Mouse (Mus musculus): Measurements from ENCODE around the gene Fam149a. TPM values are rescaled to one million over a fixed set of nuclear protein-coding genes. Genes with fewer than 3 reads are reported as not detected.
"Not testable (repeated sequence)": the region's sequence is repeated elsewhere in the genome, so short reads cannot be mapped to it uniquely, and the experiment has no call there.

The Fam149a gene
- polyA plus RNA-seq, 1 experiment from 2014 or later, result 6.1 TPM

DNA sequence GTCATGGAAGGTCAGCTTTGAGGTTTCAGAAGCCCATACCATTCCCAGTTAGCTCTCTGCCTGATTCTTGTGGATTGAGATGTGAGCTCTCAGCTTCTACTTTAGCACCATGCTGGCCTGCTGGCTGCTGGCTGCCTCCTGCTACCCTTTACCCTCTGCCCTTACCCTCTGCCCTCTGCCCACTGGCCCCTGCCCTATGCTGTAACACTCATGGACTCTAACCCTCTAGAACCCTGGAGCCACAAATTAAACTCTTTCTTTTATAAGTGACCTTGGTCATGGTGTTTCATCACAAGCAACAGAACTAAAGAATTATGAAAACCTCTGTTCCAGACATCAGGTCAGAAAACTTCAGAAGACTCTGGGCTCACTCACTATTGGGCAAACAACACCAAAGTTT is 55.0 kb downstream of the Fam149a start:
- not testable (repeated sequence) for ATAC-seq (ENCODE audit: low FRiP score); H3K4me1 ChIP-seq (replicated peaks); H3K4me3 ChIP-seq; H3K27ac ChIP-seq; H3K4me2 ChIP-seq; H3K9me3 ChIP-seq; H3K27me3 ChIP-seq; H3K9ac ChIP-seq; H3K36me3 ChIP-seq

DNA sequence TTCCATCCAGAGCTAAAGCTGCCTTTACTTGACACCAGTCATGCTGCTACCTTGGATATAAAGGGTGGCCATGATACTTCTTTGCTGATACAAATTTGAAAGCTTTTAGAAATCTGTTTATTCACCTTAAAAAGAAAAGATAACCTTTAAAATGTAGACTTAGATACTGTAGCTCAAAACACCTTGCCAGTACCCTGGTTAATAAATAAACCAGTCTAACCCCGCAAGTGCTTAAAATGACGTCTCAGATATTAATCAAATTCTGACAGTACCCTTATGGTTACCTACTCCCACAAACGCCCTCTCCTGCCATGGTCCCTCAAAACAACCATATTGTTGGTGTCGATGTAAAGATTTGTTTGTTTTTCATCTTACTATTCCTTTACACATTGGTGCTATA is 57.9 kb downstream of the Fam149a start:
- no peak for ATAC-seq (ENCODE audit: low FRiP score)
- Histone ChIP-seq H3K27me3 (no peaks in the 10 kb centered on the region), H3K36me3 (no peaks in the 10 kb centered on the region), H3K4me1 (replicated peaks) (no peaks in the 10 kb centered on the region), H3K9me3 (no peaks in the 10 kb centered on the region), H3K4me2 (no peak overlapping the region), H3K9ac (no peak overlapping the region), H3K27ac (no peak overlapping the region), H3K4me3 (no peak overlapping the region)
- 82% methylated on average over 4 of the region's 4 CpGs for WGBS

DNA sequence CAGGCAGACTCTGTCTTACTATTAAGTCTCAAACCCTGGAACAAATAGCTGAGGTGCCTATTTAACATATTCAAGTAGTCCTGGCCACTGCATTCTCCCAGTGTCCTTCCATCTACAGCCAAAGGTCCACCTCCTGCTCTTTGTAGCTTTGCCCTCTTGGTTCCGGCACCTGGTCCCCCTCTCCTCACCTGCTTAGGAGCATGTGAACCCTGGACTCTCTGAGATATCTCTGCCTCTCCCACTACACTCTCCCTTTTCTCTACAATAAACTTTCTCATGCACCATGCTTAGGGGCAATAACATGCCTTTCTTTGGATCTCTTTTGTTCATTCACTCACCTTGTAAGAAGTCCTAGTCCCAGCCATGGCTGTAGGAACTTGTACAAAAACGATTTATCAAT is 60.7 kb downstream of the Fam149a start:
- H3K4me3 ChIP-seq, result no peak overlapping the region

DNA sequence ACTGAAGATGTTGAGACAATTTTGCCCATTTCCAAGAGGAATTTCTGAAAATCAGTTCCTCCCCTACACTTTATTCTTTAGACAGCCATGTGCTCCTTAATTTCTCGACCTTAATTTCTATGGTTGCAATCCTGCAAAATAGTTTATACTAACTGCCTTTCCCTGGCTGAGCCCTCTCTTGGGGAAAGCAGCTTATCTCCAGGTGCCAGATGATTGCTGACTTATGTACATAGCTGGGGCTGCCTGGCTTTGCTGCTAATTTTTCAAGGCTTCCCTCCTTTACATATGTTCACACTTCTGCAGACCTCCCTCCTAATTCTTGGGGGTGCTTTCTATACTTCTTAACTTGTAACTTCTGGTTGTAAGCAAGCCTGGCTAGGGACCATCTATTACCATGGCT is 61.2 kb downstream of the Fam149a start:
- Histone ChIP-seq H3K27ac (no peak overlapping the region), H3K27me3 (no peaks in the 10 kb centered on the region), H3K9me3 (no peaks in the 10 kb centered on the region), H3K4me2 (no peak overlapping the region), H3K4me1 (replicated peaks) (no peaks in the 10 kb centered on the region), H3K36me3 (no peaks in the 10 kb centered on the region), H3K4me3 (no peak overlapping the region), H3K9ac (no peak overlapping the region)
- ATAC-seq (ENCODE audit: low FRiP score), result no peak
- 85% methylated on average over 1 of the region's 1 CpGs for WGBS

More for the DNA sequence above, 60.7 kb downstream of the Fam149a start:
- Histone ChIP-seq H3K36me3 (no peaks in the 10 kb centered on the region), H3K4me1 (replicated peaks) (no peaks in the 10 kb centered on the region), H3K27me3 (no peaks in the 10 kb centered on the region), H3K27ac (no peak overlapping the region), H3K9me3 (no peaks in the 10 kb centered on the region), H3K9ac (no peak overlapping the region), H3K4me2 (no peak overlapping the region)
- 89% methylated on average over 2 of the region's 2 CpGs for WGBS
- no peak for ATAC-seq (ENCODE audit: low FRiP score)

DNA sequence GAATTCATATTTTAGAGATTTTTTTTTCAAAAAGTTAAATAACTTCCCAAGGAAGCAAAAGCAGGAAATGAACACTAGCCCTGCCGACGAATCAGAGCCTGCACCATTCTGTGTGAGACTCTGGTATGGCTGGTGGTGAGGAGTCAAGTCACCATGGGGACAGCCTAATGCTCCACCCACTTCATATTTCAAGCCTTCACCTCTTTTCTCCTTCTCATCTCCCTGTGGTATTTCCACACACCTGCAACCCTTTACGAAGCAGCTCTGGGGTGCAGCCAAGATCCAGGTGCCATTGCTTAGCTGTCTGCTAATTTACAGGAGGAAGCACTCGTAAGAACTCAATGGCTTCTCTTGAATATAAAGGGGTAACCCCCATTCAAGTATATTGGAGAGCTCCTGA is 71.1 kb downstream of the Fam149a start:
- Histone ChIP-seq H3K27ac (no peak overlapping the region), H3K9ac (no peak overlapping the region), H3K27me3 (no peaks in the 10 kb centered on the region), H3K9me3 (no peaks in the 10 kb centered on the region), H3K4me1 (replicated peaks) (no peaks in the 10 kb centered on the region), H3K4me3 (no peak overlapping the region), H3K36me3 (no peaks in the 10 kb centered on the region), H3K4me2 (no peak overlapping the region)
- 87% methylated on average over 4 of the region's 4 CpGs for WGBS
- no peak for ATAC-seq (ENCODE audit: low FRiP score)

DNA sequence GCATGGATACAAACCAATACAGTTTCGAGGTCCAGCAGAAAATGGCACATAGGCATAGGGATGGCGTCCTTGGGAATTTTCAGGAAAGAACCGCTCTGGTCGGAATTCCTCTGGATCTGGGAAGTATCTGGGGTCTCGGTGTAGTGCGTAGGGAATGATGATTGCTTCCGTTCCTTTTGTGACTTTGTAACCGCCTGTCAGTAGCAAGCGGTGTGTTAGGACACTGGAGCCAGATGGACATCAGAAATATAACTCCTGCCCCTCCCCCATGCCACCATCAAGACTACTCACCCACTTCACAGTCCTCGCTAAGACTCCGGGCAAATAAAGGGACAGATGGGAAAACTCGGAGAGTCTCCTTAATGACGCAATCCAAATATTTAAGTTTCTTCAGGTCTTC is 73.7 kb downstream of the Fam149a start, which contains the start of gene Gm45753:
TSS of gene Gm45753 (minus strand) at position 101 of the 400 bp plus-strand sequence.
- no peak within 1 kb of the TSS for H3K4me2 ChIP-seq
- H3K4me1 ChIP-seq (replicated peaks), result no peaks in the 10 kb centered on the region
- H3K9ac ChIP-seq, result no peak within 1 kb of the TSS
- 91% methylated on average over 13 of the region's 13 CpGs for WGBS
- no peak within 1 kb of the TSS for H3K4me3 ChIP-seq
- no peak within 1 kb of the TSS for H3K27ac ChIP-seq
- H3K9me3 ChIP-seq, result no peaks in the 10 kb centered on the region
- ATAC-seq (ENCODE audit: low FRiP score), result no peak
- H3K27me3 ChIP-seq, result no peaks in the 10 kb centered on the region
- H3K36me3 ChIP-seq, result no peaks in the 10 kb centered on the region

DNA sequence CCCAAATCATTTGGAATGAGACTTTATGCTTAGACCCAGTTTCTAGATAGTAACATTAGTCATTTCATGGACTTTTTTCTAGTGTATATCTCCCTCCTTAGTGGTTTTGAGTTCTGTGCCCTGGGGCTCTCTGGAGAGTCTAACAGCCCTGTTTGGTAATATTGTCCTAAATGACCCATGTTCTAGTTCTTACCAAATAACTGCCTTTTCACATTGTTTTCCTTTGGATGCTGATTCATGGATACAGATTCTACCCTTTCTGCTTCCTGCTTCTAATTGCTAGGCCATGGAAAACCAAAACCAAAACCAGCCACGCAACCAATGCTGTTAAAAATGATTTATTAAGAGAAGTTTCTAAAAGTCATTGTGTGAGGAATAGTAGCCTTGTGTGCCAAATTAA is 76.6 kb downstream of the Fam149a start:
- no peak for ATAC-seq (ENCODE audit: low FRiP score)
- Histone ChIP-seq H3K4me2 (no peak overlapping the region), H3K9me3 (no peaks in the 10 kb centered on the region), H3K36me3 (no peaks in the 10 kb centered on the region), H3K27me3 (no peaks in the 10 kb centered on the region), H3K9ac (no peak overlapping the region), H3K4me3 (no peak overlapping the region), H3K27ac (no peak overlapping the region), H3K4me1 (replicated peaks) (no peaks in the 10 kb centered on the region)
- 76% methylated on average over 1 of the region's 1 CpGs for WGBS

DNA sequence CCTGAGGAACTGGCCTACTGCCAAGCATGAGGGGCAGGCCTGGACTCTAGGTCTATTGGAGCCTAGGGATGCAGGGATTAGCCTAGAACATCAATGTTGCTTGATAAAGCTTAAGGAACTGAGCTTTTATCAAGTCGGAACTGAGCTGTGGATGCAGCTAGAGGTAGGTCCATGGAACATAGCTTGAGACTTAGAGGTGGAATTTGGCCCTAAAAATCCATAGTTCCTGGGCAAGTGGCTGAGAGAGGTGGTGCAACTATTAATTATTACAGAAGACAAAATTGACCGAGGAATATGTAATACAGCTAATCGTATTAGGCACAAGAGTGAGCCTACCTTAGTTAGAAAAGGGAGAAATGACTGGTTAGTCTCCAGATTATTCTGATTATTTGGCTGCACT is 77.7 kb downstream of the Fam149a start:
- H3K4me3 ChIP-seq, result no peak overlapping the region
- 89% methylated on average over 3 of the region's 3 CpGs for WGBS
- no peaks in the 10 kb centered on the region for H3K27me3 ChIP-seq
- H3K27ac ChIP-seq, result no peak overlapping the region
- H3K4me2 ChIP-seq, result no peak overlapping the region
- H3K9ac ChIP-seq, result no peak overlapping the region
- no peaks in the 10 kb centered on the region for H3K36me3 ChIP-seq
- H3K4me1 ChIP-seq (replicated peaks), result no peaks in the 10 kb centered on the region
- H3K9me3 ChIP-seq, result no peaks in the 10 kb centered on the region
- no peak for ATAC-seq (ENCODE audit: low FRiP score)

DNA sequence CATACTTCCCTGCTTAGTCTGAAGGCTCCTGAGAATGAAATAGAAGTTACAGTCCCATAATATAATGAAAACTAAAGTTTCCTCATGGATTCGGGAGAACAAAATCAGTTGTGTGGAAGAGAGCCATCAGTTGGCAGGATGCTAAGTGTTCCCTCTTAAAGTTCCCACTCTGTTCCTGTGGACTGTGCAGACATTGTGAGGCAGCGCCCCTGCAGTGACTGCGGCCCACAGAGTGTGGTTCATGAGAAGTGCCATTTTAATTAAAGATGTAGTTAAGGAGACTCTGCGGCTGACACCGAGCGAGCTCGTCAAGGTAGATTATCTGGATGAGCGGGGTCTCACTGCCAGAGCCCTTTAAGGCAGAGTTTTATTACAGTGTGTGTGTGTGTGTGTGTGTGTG is 79.7 kb downstream of the Fam149a start:
- no peak overlapping the region for H3K4me3 ChIP-seq
- ATAC-seq (ENCODE audit: low FRiP score), result no peak
- WGBS, result 74% methylated on average over 8 of the region's 8 CpGs
- no peaks in the 10 kb centered on the region for H3K27me3 ChIP-seq
- no peak overlapping the region for H3K9ac ChIP-seq
- H3K36me3 ChIP-seq, result no peaks in the 10 kb centered on the region
- H3K9me3 ChIP-seq, result no peaks in the 10 kb centered on the region
- no peak overlapping the region for H3K27ac ChIP-seq
- no peaks in the 10 kb centered on the region for H3K4me1 ChIP-seq (replicated peaks)
- no peak overlapping the region for H3K4me2 ChIP-seq

DNA sequence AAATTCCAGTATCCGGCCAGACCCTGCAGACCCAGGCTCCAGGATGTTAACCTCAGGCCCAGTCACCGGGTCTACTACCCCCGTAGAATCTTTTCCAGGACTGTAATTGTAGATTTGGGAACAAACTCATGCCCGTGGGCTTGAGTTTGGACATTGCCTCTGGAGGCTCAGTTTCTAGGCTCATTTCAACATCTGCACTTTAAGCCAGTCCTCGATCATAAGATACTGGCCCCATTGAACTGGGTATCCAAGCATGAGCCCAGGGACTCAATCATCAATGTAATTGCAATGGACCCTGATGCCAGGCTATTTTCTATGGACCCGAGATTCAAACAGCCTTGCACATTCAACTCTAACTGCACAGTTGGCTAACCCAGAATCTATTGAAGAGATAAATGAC is 86.8 kb downstream of the Fam149a start:
- no peaks in the 10 kb centered on the region for H3K4me1 ChIP-seq (replicated peaks)
- no peak for ATAC-seq (ENCODE audit: low FRiP score)
- no peaks in the 10 kb centered on the region for H3K9me3 ChIP-seq
- H3K27me3 ChIP-seq, result no peaks in the 10 kb centered on the region
- no peak overlapping the region for H3K4me3 ChIP-seq
- no peaks in the 10 kb centered on the region for H3K36me3 ChIP-seq
- H3K27ac ChIP-seq, result no peak overlapping the region
- H3K9ac ChIP-seq, result no peak overlapping the region
- no peak overlapping the region for H3K4me2 ChIP-seq
- 96% methylated on average over 6 of the region's 6 CpGs for WGBS

DNA sequence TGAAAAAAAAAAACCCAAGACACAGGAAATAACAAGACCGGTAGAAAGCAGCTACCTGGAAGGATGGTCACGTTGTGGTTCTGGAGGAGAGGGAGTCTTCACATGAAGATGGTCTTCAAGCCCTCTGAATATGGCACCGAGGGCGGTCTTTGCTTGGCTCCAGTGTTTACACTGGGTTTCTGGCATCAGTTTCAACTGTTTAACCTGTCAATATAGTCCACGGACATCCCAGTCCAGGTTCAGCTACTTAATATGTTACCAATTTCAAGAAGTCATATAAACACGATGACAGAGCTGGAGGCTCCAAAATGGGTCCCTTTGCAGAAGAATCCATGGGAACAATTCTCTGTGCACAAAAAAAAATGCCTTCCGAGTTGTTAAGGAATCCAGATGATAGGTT is 87.4 kb downstream of the Fam149a start, which contains the start of gene Klkb1:
TSS of gene Klkb1 (minus strand) at position 173 of the 400 bp plus-strand sequence.
- Histone ChIP-seq H3K9ac (no peak within 1 kb of the TSS), H3K27me3 (no peaks in the 10 kb centered on the region), H3K9me3 (no peaks in the 10 kb centered on the region), H3K4me3 (no peak within 1 kb of the TSS), H3K4me2 (no peak within 1 kb of the TSS), H3K4me1 (replicated peaks) (no peaks in the 10 kb centered on the region), H3K27ac (no peak within 1 kb of the TSS), H3K36me3 (no peaks in the 10 kb centered on the region)
- no peak for ATAC-seq (ENCODE audit: low FRiP score)
- 93% methylated on average over 7 of the region's 7 CpGs for WGBS

DNA sequence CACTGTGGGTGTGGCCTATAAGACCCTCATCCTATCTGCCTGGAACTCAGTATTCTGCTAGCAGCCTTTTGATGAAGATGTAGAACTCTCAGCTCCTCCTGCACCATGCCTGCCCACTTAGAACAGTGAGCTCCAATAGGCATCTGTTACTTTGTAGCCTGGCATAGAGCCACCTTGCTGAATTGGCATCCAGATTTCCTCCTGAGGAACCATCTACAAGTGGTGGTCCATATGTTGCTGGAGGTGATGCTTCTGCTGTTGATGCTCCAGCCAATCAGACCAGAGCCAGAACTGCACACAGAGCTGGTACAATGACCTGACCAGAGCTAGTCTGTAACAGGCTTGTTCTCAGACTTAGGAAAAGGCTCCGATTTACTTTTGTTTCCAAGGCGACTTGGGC is 90.3 kb downstream of the Fam149a start:
- H3K27ac ChIP-seq, result no peak overlapping the region
- no peak overlapping the region for H3K4me3 ChIP-seq
- H3K27me3 ChIP-seq, result no peaks in the 10 kb centered on the region
- H3K4me2 ChIP-seq, result no peak overlapping the region
- H3K9me3 ChIP-seq, result no peaks in the 10 kb centered on the region
- no peaks in the 10 kb centered on the region for H3K4me1 ChIP-seq (replicated peaks)
- ATAC-seq (ENCODE audit: low FRiP score), result no peak
- WGBS, result 77% methylated on average over 2 of the region's 2 CpGs
- H3K9ac ChIP-seq, result no peak overlapping the region
- H3K36me3 ChIP-seq, result no peaks in the 10 kb centered on the region
